In the genomic region with DNA sequence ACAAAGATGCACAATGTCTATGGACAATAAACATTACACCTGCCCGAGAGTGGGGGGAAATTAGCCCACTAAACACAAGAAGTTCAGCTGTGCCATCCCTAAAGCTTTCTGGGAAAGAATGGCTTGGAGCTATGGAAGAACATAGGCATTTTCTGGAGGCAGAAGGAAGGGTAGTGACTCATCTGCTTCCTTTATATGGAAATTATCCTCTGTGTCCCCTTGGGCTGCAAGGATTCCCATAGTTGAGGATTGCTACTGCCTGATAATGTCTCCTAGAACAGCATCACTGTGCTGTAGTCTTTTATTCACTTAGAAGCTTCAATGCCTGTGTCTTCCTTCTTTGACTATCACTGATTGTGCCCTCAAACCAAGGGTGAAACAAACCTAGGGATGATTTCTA, we compare ENCODE assay signal across 29 mouse cellular contexts.
A peak's percentile ranks its signal among the peaks of the same experiment; 100 is the strongest.
DNase-seq lines count a peak whose midpoint lies in the region; ATAC-seq lines count a peak whose summit lies in the region.
"Had no signal": no experiment of that assay in that cellular context is flagged by ENCODE, and none has a peak within 500 bp of the region (broad histone marks: within the 10 kb centered on the region; RNA-seq: fewer than 3 reads in every experiment).

No protein-coding gene starts in this region.

- peak; percentile 65; the same call in 1 of the 2 replicates for ATAC-seq in frontal cortex, adult (ENCODE audit: low TSS enrichment)
- no peak for ATAC-seq in hindbrain, embryonic 12.5 days (ENCODE audit: low FRiP score)
- ATAC-seq in forebrain, embryonic 13.5 days, result no peak
- ATAC-seq: forebrain, embryonic 14.5 days; Patski had no signal

- no peak overlapping the region for H3K4me2 ChIP-seq in hindbrain, embryonic 12.5 days (replicated peaks)
- no peak overlapping the region for H3K4me2 ChIP-seq in forebrain, embryonic 13.5 days
- H3K4me2 ChIP-seq: embryonic facial prominence, embryonic 13.5 days; heart, embryonic 11.5 days; hindbrain, embryonic 15.5 days; intestine, embryonic 15.5 days had no signal

- H3K27ac ChIP-seq in hindbrain, embryonic 12.5 days, result peak overlapping the region; percentile 23; the same call in 1 of the 2 replicates
- no peak overlapping the region for H3K27ac ChIP-seq in hindbrain, embryonic 10.5 days
- no peak overlapping the region for H3K27ac ChIP-seq in forebrain, embryonic 13.5 days
- H3K27ac ChIP-seq: embryonic facial prominence, embryonic 10.5 days; embryonic facial prominence, embryonic 13.5 days; forebrain, embryonic 10.5 days; intestine, embryonic 15.5 days had no signal

- H3K9ac ChIP-seq in hindbrain, embryonic 12.5 days, result no peak overlapping the region
- H3K9ac ChIP-seq in forebrain, embryonic 13.5 days, result no peak overlapping the region
- H3K9ac ChIP-seq: embryonic facial prominence, embryonic 13.5 days; forebrain, postnatal 0 days; hindbrain, embryonic 15.5 days; intestine, embryonic 15.5 days had no signal

- 94% methylated on average over 1 of the region's 1 CpGs for WGBS in hindbrain, embryonic 12.5 days
- WGBS in hindbrain, embryonic 10.5 days, result 83% methylated on average over 1 of the region's 1 CpGs
- WGBS in forebrain, embryonic 13.5 days, result 82% methylated on average over 1 of the region's 1 CpGs

- no peak overlapping the region for H3K4me3 ChIP-seq in hindbrain, embryonic 12.5 days
- H3K4me3 ChIP-seq in hindbrain, embryonic 10.5 days, result no peak overlapping the region
- no peak overlapping the region for H3K4me3 ChIP-seq in forebrain, embryonic 13.5 days
- H3K4me3 ChIP-seq: embryonic facial prominence, embryonic 10.5 days; embryonic facial prominence, embryonic 13.5 days; forebrain, embryonic 10.5 days; hindbrain, embryonic 15.5 days; intestine, embryonic 15.5 days had no signal

- H3K4me1 ChIP-seq in hindbrain, embryonic 12.5 days, result no peaks in the 10 kb centered on the region
- no peaks in the 10 kb centered on the region; the same call in 1 of the 2 replicates for H3K4me1 ChIP-seq in hindbrain, embryonic 10.5 days (replicated peaks)
- no peaks in the 10 kb centered on the region for H3K4me1 ChIP-seq in forebrain, embryonic 13.5 days
- H3K4me1 ChIP-seq: forebrain, embryonic 10.5 days; hindbrain, embryonic 15.5 days; intestine, embryonic 15.5 days had no signal

- H3K27me3 ChIP-seq in hindbrain, embryonic 12.5 days, result no peaks in the 10 kb centered on the region
- no peaks in the 10 kb centered on the region for H3K27me3 ChIP-seq in hindbrain, embryonic 10.5 days (ENCODE audit: insufficient read depth, poor library complexity, severe bottlenecking)
- H3K27me3 ChIP-seq in forebrain, embryonic 13.5 days, result no peaks in the 10 kb centered on the region
- H3K27me3 ChIP-seq: CH12.LX; embryonic facial prominence, embryonic 13.5 days; hindbrain, embryonic 15.5 days; intestine, embryonic 15.5 days; Patski had no signal

- DNase-seq in frontal cortex, adult 2 months (ENCODE audit: extremely low spot score in 1 of 2, low spot score in 1 of 2), result no peak
- no peak for DNase-seq in hindbrain, embryonic 10.5 days (ENCODE audit: low spot score)
- DNase-seq in 3T3-L1 (ENCODE audit: low read depth, low spot score), result peak; percentile 54
- DNase-seq: adrenal gland, postnatal 36 days; B cell, adult 2 months; cerebellum, adult 11 months; cerebellum, adult 8-10 months; cerebellum, postnatal 10 days; cerebellum, postnatal 36 days; embryo, embryonic 11 days; forebrain, postnatal 0 days; gastrocnemius, postnatal 10 days; gastrocnemius, postnatal 36 days; heart, postnatal 14 days; kidney, adult 11 months; kidney, adult 8-10 months had no signal

- H3K9me3 ChIP-seq in hindbrain, embryonic 12.5 days (replicated peaks), result no peaks in the 10 kb centered on the region
- H3K9me3 ChIP-seq in hindbrain, embryonic 10.5 days, result no peaks in the 10 kb centered on the region
- no peaks in the 10 kb centered on the region for H3K9me3 ChIP-seq in forebrain, embryonic 13.5 days (replicated peaks)
- H3K9me3 ChIP-seq: embryonic facial prominence, embryonic 10.5 days; embryonic facial prominence, embryonic 13.5 days; forebrain, embryonic 10.5 days; hindbrain, embryonic 15.5 days; intestine, embryonic 15.5 days had no signal

- no peaks in the 10 kb centered on the region for H3K36me3 ChIP-seq in hindbrain, embryonic 12.5 days
- no peaks in the 10 kb centered on the region for H3K36me3 ChIP-seq in hindbrain, embryonic 10.5 days
- H3K36me3 ChIP-seq in forebrain, embryonic 13.5 days (ENCODE audit: poor library complexity, severe bottlenecking), result no peaks in the 10 kb centered on the region
- H3K36me3 ChIP-seq: embryonic facial prominence, embryonic 10.5 days; embryonic facial prominence, embryonic 13.5 days; forebrain, embryonic 10.5 days; G1E; hindbrain, embryonic 15.5 days; intestine, embryonic 15.5 days had no signal
